Mouse (Mus musculus) neural tube, embryonic 12.5 days (tissue): ENCODE measurements around the gene Gcnt1. TPM values are rescaled to one million over a fixed set of nuclear protein-coding genes. Genes with fewer than 3 reads are reported as not detected.

ENCODE experiments used
- ATAC-seq: fragments of 200-750 bp; cut with Nextera tagmentation; 2 replicates; pipeline ENCODE4 v1.8.0; 2017; ENCODE audit warnings: low read depth, mild to moderate bottlenecking, moderate TSS enrichment, moderate library complexity; ENCODE audit not compliant: low FRiP score
- H3K27ac ChIP-seq: fragments of 300-500 bp; sonication (generic); 2 replicates; pipeline ENCODE4 v1.5.1; 2016
- H3K27me3 ChIP-seq: fragments of 300-500 bp; sonication (generic); replicated peaks from 2 replicates; pipeline ENCODE4 v1.6.1; 2016; ENCODE audit warnings: mild to moderate bottlenecking
- H3K36me3 ChIP-seq: fragments of 300-500 bp; sonication (generic); 2 replicates; pipeline ENCODE4 v1.6.1; 2016; ENCODE audit warnings: mild to moderate bottlenecking
- H3K4me1 ChIP-seq: fragments of 300-500 bp; sonication (generic); 2 replicates; pipeline ENCODE4 v1.6.1; 2016
- H3K4me2 ChIP-seq: fragments of 300-500 bp; sonication (generic); replicated peaks from 2 replicates; pipeline ENCODE4 v1.6.1; 2016; ENCODE audit warnings: mild to moderate bottlenecking
- H3K4me3 ChIP-seq: fragments of 300-500 bp; sonication (generic); 2 replicates; pipeline ENCODE4 v1.5.1; 2016
- H3K9ac ChIP-seq: fragments of 300-500 bp; sonication (generic); 2 replicates; pipeline ENCODE4 v1.6.1; 2016; ENCODE audit warnings: mild to moderate bottlenecking
- H3K9me3 ChIP-seq: fragments of 300-500 bp; sonication (generic); 2 replicates; pipeline ENCODE4 v1.6.1; 2016; ENCODE audit warnings: mild to moderate bottlenecking
- WGBS: fragments of 180-500 bp; shearing (Covaris S2); methylation state at CpG from one replicate; pipeline ENCODE4 v1.1.7; 2016; 5-methylcytosine and 5-hydroxymethylcytosine counted together
- polyA plus RNA-seq: library from polyadenylated mRNA; unstranded; fragments of >200 nt; fragmentation: Nextera tagmentation; extraction: Ambion mirVana; gene quantifications from 2 replicates; pipeline ENCODE4 v1.2.1, GENCODE M21; 2016

Gcnt1 gene
- polyA plus RNA-seq, 1 experiment from 2014 or later = 5.5 TPM

DNA sequence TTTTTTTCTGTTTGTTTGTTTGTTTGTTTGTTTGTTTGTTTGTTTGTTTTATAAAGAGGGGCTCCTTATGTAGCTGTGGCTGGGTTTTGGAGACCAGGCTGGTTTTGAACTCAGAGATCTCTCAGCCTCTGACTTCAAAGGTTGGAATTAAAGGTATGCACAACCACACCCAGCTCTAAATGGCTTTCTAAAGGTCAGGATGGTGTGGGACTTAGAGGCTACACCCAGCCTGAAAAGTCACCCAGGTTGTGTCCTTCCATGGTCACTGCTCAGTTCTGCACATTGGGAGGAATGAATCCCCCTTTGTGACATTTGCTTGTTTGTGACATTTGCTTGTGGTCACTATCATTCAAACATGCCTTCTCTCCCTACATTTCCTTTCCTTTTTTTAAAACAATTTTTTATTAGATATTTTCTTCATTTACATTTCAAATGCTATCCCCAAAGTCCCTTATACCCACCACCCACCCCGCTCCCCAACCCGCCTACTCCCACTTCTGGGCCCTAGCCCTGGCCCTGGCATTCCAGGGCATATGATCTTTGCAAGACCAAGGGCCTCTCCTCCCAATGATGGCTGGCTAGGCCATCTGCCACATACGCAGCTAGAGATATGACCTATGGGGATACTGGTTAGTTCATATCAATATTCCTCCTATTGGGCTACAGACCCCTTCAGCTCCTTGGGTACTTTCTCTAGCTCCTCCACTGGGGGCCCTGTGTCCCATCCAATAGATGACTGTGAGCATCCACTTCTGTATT lies 25.7 kb downstream of the Gcnt1 start:
- H3K4me2 ChIP-seq = no peak overlapping the region
- H3K36me3 ChIP-seq = no peaks in the 10 kb centered on the region
- no peak overlapping the region for H3K9ac ChIP-seq
- H3K27me3 ChIP-seq = no peaks in the 10 kb centered on the region
- no peaks in the 10 kb centered on the region for H3K9me3 ChIP-seq
- WGBS = 96% methylated on average over 3 of the region's 3 CpGs
- no peak overlapping the region for H3K27ac ChIP-seq
- H3K4me1 ChIP-seq = no peaks in the 10 kb centered on the region
- no peak for ATAC-seq
- H3K4me3 ChIP-seq = no peak overlapping the region

DNA sequence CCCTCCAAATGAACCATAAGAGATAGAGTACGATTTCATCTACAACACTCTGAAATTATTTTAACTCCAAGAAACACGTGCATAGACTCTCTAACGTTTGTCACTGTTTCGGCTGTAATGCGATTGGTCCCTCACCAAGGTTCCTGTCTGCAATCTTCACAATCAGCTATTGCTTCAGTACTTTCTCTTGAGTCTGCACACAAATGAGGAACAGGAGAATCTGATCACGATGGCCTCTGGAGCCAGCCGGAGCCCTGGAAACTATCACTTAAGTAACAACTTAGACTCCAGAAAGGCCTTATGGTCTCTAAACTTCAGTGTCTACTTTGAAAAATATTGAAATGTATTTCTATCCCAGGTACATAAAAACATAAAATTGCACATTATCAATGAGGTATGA lies 27.8 kb downstream of the Gcnt1 start:
- Histone ChIP-seq H3K4me1 (no peaks in the 10 kb centered on the region), H3K4me3 (no peak overlapping the region), H3K27ac (no peak overlapping the region), H3K27me3 (no peaks in the 10 kb centered on the region), H3K36me3 (no peaks in the 10 kb centered on the region), H3K9me3 (no peaks in the 10 kb centered on the region), H3K4me2 (no peak overlapping the region), H3K9ac (no peak overlapping the region)
- WGBS = 94% methylated on average over 7 of the region's 7 CpGs
- no peak for ATAC-seq

DNA sequence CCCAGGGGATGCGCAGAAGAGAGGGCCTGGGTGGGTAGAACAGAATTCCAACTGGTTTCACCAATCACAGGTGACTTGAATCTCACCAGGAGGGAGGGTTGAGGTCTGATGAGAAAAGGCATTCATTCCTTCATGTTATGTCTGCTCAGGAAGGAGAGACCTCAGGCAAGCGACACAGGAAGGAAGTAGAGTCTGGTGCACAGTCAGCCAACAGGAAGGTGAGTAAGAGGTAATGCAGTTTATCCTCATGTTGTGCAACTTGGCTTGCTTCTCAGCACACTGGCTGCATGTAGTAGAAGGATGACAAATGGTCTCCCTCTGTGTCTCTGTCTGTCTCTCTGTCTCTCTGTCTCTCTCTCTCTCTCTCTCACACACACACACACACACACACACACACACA lies 33.1 kb downstream of the Gcnt1 start:
- no peak overlapping the region for H3K27ac ChIP-seq
- no peak overlapping the region for H3K4me3 ChIP-seq
- H3K9ac ChIP-seq = no peak overlapping the region
- no peak overlapping the region for H3K4me2 ChIP-seq
- H3K27me3 ChIP-seq = no peaks in the 10 kb centered on the region
- WGBS = 84% methylated on average over 2 of the region's 2 CpGs
- no peak for ATAC-seq
- no peaks in the 10 kb centered on the region for H3K9me3 ChIP-seq
- peaks cover 10% of the 10 kb centered on the region for H3K4me1 ChIP-seq
- no peaks in the 10 kb centered on the region for H3K36me3 ChIP-seq

DNA sequence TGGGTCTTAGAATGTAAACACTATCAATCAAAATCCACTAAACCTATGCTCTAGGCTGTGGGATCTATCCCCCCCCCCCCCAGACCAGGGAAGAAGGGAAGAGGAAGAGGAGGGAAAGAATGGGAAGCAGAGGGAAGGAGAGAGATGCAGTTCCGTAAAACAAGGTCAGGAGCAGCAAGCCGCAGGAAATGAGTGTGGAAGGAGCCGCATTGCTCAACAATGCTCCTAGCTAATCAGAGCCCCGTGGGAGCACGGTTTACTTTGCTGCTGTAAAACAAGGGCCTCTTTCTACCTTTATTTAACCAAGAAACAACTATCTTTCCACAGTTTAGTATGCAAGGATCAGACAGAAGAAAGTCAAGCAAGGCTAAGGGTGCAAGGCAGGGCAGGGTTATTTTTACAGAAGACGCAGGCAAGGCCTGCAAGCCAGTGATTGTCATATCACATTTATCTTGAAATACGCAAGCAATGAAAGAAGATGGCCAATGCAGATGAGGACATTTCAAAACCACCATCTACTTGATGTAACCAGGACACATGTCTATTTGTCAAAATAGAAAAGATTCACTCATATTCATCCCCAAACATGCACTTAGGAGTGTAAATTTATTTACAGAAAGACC lies 35.5 kb downstream of the Gcnt1 start:
- ATAC-seq = no peak
- Histone ChIP-seq H3K36me3 (no peaks in the 10 kb centered on the region), H3K4me1 (peaks cover 10% of the 10 kb centered on the region), H3K9ac (no peak overlapping the region), H3K4me3 (no peak overlapping the region), H3K9me3 (no peaks in the 10 kb centered on the region), H3K4me2 (no peak overlapping the region; the same call in 1 of the 2 replicates), H3K27ac (no peak overlapping the region), H3K27me3 (no peaks in the 10 kb centered on the region)
- WGBS = 54% methylated on average over 7 of the region's 7 CpGs

DNA sequence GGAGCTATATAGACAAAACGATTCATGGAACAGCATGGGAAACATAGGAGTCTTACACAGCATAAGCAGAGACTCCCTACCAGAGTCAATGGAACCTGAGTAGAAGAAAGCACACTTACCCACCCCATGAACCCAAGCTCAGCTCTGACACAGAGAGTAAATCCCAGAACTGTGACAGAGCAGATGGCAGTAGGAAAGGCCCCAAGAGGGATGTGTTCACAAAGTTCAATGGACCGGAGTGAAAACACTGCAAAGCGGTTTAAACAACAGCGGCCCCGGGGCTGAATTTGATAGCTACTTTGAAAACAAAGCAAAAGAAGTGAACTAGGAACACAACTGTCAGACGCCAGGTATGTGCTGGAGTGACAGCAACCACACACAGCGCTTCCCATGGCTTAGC lies 36.0 kb downstream of the Gcnt1 start:
- WGBS = 56% methylated on average over 7 of the region's 7 CpGs
- no peaks in the 10 kb centered on the region for H3K27me3 ChIP-seq
- no peaks in the 10 kb centered on the region for H3K9me3 ChIP-seq
- no peak overlapping the region; the same call in 1 of the 2 replicates for H3K4me2 ChIP-seq
- no peak overlapping the region for H3K4me3 ChIP-seq
- peak; percentile 44; the same call in 1 of the 2 replicates for ATAC-seq
- H3K36me3 ChIP-seq = no peaks in the 10 kb centered on the region
- H3K4me1 ChIP-seq = peaks cover 10% of the 10 kb centered on the region
- no peak overlapping the region for H3K27ac ChIP-seq
- no peak overlapping the region for H3K9ac ChIP-seq

DNA sequence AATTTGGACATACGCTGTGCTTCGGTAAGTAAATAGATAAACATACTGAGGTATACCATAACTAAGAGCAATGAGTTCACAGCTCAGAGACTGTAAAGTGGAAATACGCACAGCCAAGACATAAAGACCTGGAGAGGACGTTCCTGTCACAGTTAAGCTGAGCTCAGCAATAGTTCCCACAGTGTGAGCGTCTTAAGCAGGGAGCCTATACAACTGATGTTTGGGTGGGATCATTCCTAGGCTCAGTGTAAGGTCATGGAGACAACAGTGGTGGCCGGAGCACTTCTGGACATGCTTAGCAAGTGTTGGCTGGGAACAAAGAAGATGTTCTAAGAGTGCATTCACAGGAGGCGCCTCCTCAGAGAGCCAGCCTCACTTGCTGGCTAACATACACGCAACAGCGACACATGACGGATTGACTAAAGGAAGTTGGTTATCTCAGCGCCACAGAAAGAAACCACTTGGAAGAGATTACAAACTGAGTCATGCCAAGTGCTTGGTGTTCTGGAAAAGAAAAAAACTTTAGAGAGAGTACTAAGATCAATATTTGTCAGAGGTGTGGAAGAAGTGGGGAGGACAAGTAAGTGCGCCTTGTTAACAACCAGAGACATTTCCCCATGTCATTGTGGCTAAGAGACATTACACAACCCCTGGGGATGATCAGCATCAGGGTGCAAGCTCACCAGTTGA lies 37.9 kb downstream of the Gcnt1 start:
- Histone ChIP-seq H3K4me2 (no peak overlapping the region), H3K9me3 (no peaks in the 10 kb centered on the region), H3K27ac (no peak overlapping the region), H3K4me1 (peaks cover 10% of the 10 kb centered on the region), H3K27me3 (no peaks in the 10 kb centered on the region), H3K36me3 (no peaks in the 10 kb centered on the region), H3K4me3 (no peak overlapping the region), H3K9ac (no peak overlapping the region)
- WGBS = 92% methylated on average over 12 of the region's 12 CpGs
- ATAC-seq = no peak

DNA sequence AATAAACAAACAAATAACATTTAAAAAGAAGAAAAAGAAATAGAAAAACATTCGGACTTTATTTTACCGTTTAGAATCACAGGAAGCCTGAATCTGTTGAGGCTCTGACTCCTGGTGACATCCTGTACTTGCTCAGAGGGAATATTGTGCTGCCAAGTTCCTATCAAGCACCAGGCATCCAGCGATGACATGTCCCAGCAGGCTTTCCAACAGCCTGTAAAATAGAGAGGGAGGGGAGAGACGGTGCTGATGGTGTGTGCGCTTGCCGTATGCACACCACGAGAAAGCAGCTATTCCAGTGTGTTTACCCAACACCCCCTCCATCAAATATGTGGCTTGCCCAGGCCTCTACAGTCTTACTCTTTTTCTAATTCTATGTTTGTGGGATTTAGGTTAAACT lies 39.6 kb downstream of the Gcnt1 start:
- 79% methylated on average over 7 of the region's 7 CpGs for WGBS
- H3K9ac ChIP-seq = no peak overlapping the region
- peaks cover 10% of the 10 kb centered on the region for H3K4me1 ChIP-seq
- H3K27ac ChIP-seq = no peak overlapping the region
- H3K4me3 ChIP-seq = no peak overlapping the region
- no peaks in the 10 kb centered on the region for H3K27me3 ChIP-seq
- no peak for ATAC-seq
- no peaks in the 10 kb centered on the region for H3K36me3 ChIP-seq
- no peaks in the 10 kb centered on the region for H3K9me3 ChIP-seq
- no peak overlapping the region for H3K4me2 ChIP-seq

DNA sequence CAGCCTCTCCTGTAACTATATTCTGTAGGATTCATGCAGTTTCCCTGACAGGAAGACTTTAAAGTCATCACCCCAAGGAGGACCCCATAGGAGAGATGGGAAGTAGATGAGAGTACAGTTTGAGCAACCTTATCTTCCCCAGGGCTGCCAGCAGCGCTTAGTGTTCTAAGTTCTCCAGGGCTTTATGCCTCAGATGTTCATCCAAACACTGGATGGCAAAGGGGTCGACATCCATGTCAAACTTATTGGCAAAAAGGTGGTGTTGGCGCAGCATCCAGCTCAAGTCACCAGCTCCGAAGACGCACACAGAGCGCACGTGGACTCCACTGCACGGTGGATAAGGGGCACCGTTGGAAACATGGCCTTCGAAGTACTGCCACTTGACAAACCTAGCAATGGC lies 43.7 kb downstream of the Gcnt1 start:
- WGBS = 94% methylated on average over 10 of the region's 10 CpGs
- no peak for ATAC-seq

DNA sequence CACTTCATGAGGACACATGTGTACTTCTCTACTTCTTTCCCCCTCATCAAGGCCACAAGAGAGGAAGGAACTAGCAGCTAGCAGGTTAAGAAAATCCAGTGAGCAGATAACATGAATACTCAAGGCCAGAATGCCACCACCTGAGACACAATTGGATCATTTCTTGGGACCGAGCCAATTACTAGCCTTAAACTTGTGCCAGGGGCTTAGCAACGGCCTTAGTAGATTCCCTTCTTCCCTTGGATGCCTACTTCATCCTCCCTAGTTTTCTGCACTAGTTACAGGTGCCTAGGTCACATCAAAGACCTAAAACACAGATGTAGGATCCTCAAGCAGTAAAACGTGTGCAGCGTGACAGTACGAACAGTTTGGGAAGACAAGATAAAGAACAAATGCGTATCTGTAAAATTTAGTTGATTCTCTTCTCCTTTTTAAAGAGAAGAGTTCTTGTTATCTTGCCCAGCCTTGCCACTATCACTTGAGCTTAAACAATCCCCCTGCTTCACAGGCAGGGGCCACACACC lies 44.7 kb downstream of the Gcnt1 start:
- no peaks in the 10 kb centered on the region for H3K36me3 ChIP-seq
- no peaks in the 10 kb centered on the region for H3K9me3 ChIP-seq
- H3K27ac ChIP-seq = no peak overlapping the region
- H3K4me1 ChIP-seq = no peaks in the 10 kb centered on the region
- no peaks in the 10 kb centered on the region for H3K27me3 ChIP-seq
- ATAC-seq = no peak
- H3K9ac ChIP-seq = no peak overlapping the region
- WGBS = 91% methylated on average over 6 of the region's 6 CpGs
- no peak overlapping the region for H3K4me3 ChIP-seq
- H3K4me2 ChIP-seq = no peak overlapping the region

More for the DNA sequence above, 43.7 kb downstream of the Gcnt1 start:
- Histone ChIP-seq H3K4me3 (no peak overlapping the region), H3K9ac (no peak overlapping the region), H3K36me3 (no peaks in the 10 kb centered on the region), H3K9me3 (no peaks in the 10 kb centered on the region), H3K27ac (no peak overlapping the region), H3K4me2 (no peak overlapping the region), H3K27me3 (no peaks in the 10 kb centered on the region), H3K4me1 (no peaks in the 10 kb centered on the region)

DNA sequence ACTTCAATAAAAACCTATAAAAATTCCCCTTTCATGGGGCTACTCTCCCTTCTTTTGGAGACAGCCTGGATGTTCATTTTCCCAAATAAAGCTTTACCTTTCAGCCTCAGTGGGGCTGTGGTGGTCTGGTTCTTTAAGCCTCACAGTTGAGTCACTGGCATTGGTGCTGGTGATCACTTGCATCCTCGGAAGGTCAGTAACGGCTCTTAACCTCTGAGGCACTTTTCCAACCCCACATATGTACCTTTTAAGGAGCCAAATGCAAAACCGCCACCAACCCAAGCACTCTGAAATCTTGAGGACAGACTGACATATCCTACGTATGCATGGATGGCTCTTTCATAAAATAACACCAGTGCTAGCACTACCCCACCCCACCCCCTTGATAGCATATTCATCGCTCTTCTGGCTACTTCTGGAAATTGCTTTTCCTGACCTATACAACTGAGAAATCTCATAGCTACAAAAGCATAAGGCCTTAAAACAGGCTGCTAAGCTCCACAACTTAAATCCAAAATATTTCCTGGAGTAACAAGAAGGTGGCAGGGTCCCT lies 48.9 kb downstream of the Gcnt1 start:
- H3K4me1 ChIP-seq = no peaks in the 10 kb centered on the region
- H3K27me3 ChIP-seq = no peaks in the 10 kb centered on the region
- H3K4me3 ChIP-seq = no peak overlapping the region
- H3K36me3 ChIP-seq = no peaks in the 10 kb centered on the region
- WGBS = 87% methylated on average over 5 of the region's 5 CpGs
- H3K9ac ChIP-seq = no peak overlapping the region
- no peak overlapping the region for H3K4me2 ChIP-seq
- no peak for ATAC-seq
- H3K27ac ChIP-seq = no peak overlapping the region
- H3K9me3 ChIP-seq = no peaks in the 10 kb centered on the region

DNA sequence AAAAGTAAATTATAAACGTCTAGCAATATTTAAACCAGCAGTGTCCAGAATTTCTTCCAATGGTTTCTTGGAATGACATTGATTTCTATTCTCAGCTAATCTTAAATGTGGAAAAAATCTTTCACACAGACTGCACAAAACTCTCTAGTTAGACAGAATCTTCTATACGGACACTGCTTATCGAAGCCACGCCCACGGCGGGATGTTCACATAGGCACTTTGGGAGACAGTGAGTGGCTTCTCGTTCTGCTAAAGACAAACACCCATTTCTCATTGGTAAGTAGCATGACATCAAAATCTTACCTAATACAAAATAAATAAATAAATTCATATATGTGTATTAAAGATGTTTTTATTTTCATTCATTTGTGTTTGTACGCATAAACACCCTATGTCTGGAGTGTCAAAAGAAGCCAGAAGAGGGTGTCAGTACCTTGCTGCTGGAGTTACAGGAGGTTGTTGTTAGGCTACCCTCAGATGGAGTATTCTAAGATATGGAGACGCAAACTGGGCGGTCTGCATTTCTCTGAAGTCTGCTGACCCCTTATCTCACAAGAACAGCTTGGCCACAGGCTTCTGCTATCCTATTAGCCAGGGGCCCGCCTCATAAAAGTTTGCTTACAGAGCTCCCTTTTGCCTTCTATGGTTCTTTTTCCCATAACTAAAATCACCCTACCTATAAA lies 49.5 kb downstream of the Gcnt1 start:
- H3K36me3 ChIP-seq = no peaks in the 10 kb centered on the region
- H3K4me3 ChIP-seq = no peak overlapping the region
- H3K27me3 ChIP-seq = no peaks in the 10 kb centered on the region
- H3K9me3 ChIP-seq = no peaks in the 10 kb centered on the region
- WGBS = 93% methylated on average over 11 of the region's 11 CpGs
- H3K9ac ChIP-seq = no peak overlapping the region
- no peak overlapping the region for H3K27ac ChIP-seq
- no peaks in the 10 kb centered on the region for H3K4me1 ChIP-seq
- no peak overlapping the region for H3K4me2 ChIP-seq
- no peak for ATAC-seq

DNA sequence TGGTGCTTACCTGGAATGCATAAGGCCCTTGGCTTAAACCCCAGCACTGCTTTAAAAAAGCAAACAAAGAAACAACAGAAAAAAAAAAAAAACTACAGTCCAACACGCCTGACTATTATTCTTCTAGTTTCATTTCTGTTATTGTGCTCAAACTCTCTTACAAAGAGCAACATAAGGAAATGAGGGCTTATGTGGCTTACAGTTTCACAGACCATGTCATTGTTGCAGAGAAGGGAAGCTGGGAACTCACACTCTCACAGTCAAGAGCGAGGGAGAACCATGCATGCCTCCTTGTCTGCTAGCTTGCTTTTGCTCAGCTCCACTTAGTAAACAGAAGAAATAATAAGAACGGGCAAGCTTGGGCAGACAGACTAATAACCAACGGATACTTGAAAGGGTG lies 52.9 kb downstream of the Gcnt1 start:
- no peak overlapping the region for H3K9ac ChIP-seq
- H3K36me3 ChIP-seq = no peaks in the 10 kb centered on the region
- H3K27me3 ChIP-seq = no peaks in the 10 kb centered on the region
- WGBS = 91% methylated on average over 4 of the region's 4 CpGs
- H3K4me1 ChIP-seq = no peaks in the 10 kb centered on the region
- H3K9me3 ChIP-seq = no peaks in the 10 kb centered on the region
- H3K4me2 ChIP-seq = no peak overlapping the region
- ATAC-seq = no peak
- no peak overlapping the region for H3K4me3 ChIP-seq
- H3K27ac ChIP-seq = no peak overlapping the region
